Mouse (Mus musculus): ENCODE results near the gene Msgn1. TPM values are rescaled to one million over a fixed set of nuclear protein-coding genes. Genes with fewer than 3 reads are reported as not detected.

Msgn1 gene
- polyA plus RNA-seq (2012; rRNA removed): not detected in 2 replicates
- not detected in 2 replicates for polyA plus RNA-seq (2014; fragmentation: Nextera tagmentation; extraction: Ambion mirVana)

DNA sequence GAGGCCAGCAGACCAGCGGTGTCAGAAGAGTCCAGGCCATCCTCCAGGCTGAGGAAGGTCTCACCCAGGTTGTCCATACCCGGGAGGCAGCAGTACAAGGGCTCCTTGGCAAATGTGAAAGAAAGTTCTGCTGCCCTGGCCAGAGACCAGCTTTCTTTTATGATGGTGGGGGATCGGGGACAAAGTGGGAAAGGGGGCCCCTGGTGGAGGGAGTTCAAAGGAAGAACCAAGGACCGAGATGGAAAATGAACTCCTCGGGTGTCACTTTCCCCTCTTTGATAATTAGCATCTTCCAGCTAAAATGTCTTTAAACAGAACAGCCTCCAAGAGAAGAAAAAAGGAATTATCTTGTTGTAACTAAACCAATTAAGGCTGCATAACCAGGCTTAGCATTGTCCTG lies at the start of gene Msgn1:
TSS of gene Msgn1 (minus strand) at position 101 of the 400 bp plus-strand sequence.
- TF ChIP-seq EP300 (IDR thresholded peaks at IDR 0.05; ENCODE audit: low read depth) (no peak), CTCF (IDR thresholded peaks at IDR 0.05; ENCODE audit: low read depth) (no peak)
- Histone ChIP-seq H3K4me1 (replicated peaks; ENCODE audit: control insufficient read depth in 2 of 2, insufficient read depth in 2 of 2, low read length in 1 of 2) (no peaks in the 10 kb centered on the region), H3K4me2 (ENCODE audit: low read depth) (no peak within 1 kb of the TSS), H3K36me3 (replicated peaks; ENCODE audit: control insufficient read depth, insufficient read depth, low read depth) (no peaks in the 10 kb centered on the region), H3K27me3 (ENCODE audit: control insufficient read depth, insufficient read depth, low read length) (no peaks in the 10 kb centered on the region), H3K9me3 (ENCODE audit: control insufficient read depth, low read length) (no peaks in the 10 kb centered on the region), H3K9ac (replicated peaks) (no peak within 1 kb of the TSS), H3K4me3 (ENCODE audit: insufficient read depth in 1 of 2, low read depth in 2 of 2, low read length in 2 of 2) (no peak within 1 kb of the TSS), H3K27ac (no peak within 1 kb of the TSS)
- ATAC-seq (ENCODE audit: insufficient read depth) (no peak), DNase-seq (ENCODE audit: low read depth in 3 of 3, low spot score in 3 of 3) (no peak)
- WGBS (ENCODE audit: insufficient replicate concordance): 36% methylated on average over 5 of the region's 5 CpGs

DNA sequence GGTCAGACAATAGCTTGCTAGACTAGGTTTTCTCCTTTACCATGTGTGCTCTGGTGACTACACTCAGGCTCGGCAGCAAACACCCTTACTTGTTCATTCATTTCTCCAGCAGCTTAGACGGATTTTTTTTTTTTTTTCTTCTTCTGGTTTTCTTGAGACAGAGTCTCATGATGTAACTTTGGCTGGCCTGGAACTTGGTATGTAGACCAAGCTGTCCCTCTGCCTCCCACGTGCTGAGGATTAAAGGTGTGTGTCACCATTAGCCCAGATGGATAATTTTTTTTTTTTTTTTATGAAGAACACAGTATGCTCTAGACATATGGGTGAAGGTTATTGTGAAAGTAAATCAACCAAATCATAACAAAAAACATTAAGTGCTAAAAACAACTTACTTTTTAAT lies 41.5 kb upstream of the Msgn1 start:
- Histone ChIP-seq H3K4me3 (ENCODE audit: insufficient read depth in 1 of 2, low read depth in 2 of 2, low read length in 2 of 2) (no peak overlapping the region), H3K4me1 (replicated peaks; ENCODE audit: control insufficient read depth in 2 of 2, insufficient read depth in 2 of 2, low read length in 1 of 2) (no peaks in the 10 kb centered on the region), H3K27me3 (ENCODE audit: control insufficient read depth, insufficient read depth, low read length) (no peaks in the 10 kb centered on the region), H3K4me2 (ENCODE audit: low read depth) (no peak overlapping the region), H3K36me3 (replicated peaks; ENCODE audit: control insufficient read depth, insufficient read depth, low read depth) (peaks cover 37% of the 10 kb centered on the region), H3K9me3 (ENCODE audit: control insufficient read depth, low read length) (no peaks in the 10 kb centered on the region), H3K27ac (no peak overlapping the region), H3K9ac (replicated peaks) (no peak overlapping the region)
- no peak for ATAC-seq (ENCODE audit: insufficient read depth)
- TF ChIP-seq CTCF (IDR thresholded peaks at IDR 0.05; ENCODE audit: low read depth) (no peak), EP300 (IDR thresholded peaks at IDR 0.05; ENCODE audit: low read depth) (no peak)
- WGBS (ENCODE audit: insufficient replicate concordance): 65% methylated on average over 3 of the region's 3 CpGs
- DNase-seq (ENCODE audit: low read depth in 3 of 3, low spot score in 3 of 3): no peak

DNA sequence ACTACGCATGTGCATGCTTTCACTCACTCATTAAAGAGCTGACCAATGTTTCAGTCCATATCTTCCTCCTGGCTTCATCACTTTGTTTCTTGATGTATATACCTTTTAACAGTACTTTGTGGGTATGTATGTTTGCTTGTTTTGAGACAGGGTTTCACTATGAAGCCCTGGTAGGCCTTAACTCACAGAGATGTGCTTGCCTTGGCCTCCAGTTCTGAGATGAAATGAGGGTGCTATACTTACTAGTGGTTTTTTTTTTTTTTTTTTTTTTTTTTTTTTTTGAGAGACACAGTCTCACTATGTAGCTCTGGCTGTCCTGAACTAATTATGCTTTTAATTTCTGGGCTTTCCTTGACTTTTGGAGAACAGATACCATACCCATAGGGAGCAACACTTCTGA lies 38.7 kb upstream of the Msgn1 start:
- no peak for ATAC-seq (ENCODE audit: insufficient read depth)

DNA sequence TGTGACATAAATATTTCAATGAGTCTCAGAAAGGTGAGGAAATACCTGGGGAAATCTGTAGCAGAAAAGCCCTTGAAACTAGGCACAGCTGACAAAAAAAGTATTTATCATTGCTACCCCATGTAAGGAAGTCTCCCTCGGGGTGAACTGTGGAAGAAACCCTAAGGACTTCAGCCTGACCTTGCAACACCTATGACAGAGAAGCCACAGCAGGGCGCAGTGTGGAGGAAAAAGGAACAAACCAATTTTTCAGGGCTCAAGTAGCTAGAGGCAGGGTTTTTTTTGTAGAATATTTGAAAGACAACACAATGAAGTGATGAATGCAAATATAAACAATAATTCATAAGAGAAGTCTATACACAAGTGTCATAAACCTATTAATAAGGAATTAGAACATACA lies 27.2 kb upstream of the Msgn1 start:
- WGBS (ENCODE audit: insufficient replicate concordance): 46% methylated on average over 2 of the region's 2 CpGs
- Histone ChIP-seq H3K27me3 (ENCODE audit: control insufficient read depth, insufficient read depth, low read length) (no peaks in the 10 kb centered on the region), H3K4me1 (replicated peaks; ENCODE audit: control insufficient read depth in 2 of 2, insufficient read depth in 2 of 2, low read length in 1 of 2) (no peaks in the 10 kb centered on the region), H3K9ac (replicated peaks) (no peak overlapping the region), H3K4me3 (ENCODE audit: insufficient read depth in 1 of 2, low read depth in 2 of 2, low read length in 2 of 2) (no peak overlapping the region), H3K9me3 (ENCODE audit: control insufficient read depth, low read length) (no peaks in the 10 kb centered on the region), H3K27ac (no peak overlapping the region), H3K36me3 (replicated peaks; ENCODE audit: control insufficient read depth, insufficient read depth, low read depth) (no peaks in the 10 kb centered on the region), H3K4me2 (ENCODE audit: low read depth) (no peak overlapping the region)
- ATAC-seq (ENCODE audit: insufficient read depth) (no peak), DNase-seq (ENCODE audit: low read depth in 3 of 3, low spot score in 3 of 3) (no peak)
- TF ChIP-seq CTCF (IDR thresholded peaks at IDR 0.05; ENCODE audit: low read depth) (no peak), EP300 (IDR thresholded peaks at IDR 0.05; ENCODE audit: low read depth) (no peak)

More for the DNA sequence above, 38.7 kb upstream of the Msgn1 start:
- WGBS (ENCODE audit: insufficient replicate concordance): 96% methylated on average over 1 of the region's 1 CpGs
- Histone ChIP-seq H3K4me3 (ENCODE audit: insufficient read depth in 1 of 2, low read depth in 2 of 2, low read length in 2 of 2) (no peak overlapping the region), H3K4me2 (ENCODE audit: low read depth) (no peak overlapping the region), H3K9ac (replicated peaks) (no peak overlapping the region), H3K27ac (no peak overlapping the region), H3K4me1 (replicated peaks; ENCODE audit: control insufficient read depth in 2 of 2, insufficient read depth in 2 of 2, low read length in 1 of 2) (no peaks in the 10 kb centered on the region), H3K27me3 (ENCODE audit: control insufficient read depth, insufficient read depth, low read length) (no peaks in the 10 kb centered on the region), H3K9me3 (ENCODE audit: control insufficient read depth, low read length) (no peaks in the 10 kb centered on the region), H3K36me3 (replicated peaks; ENCODE audit: control insufficient read depth, insufficient read depth, low read depth) (peaks cover 36% of the 10 kb centered on the region)
- no peak for DNase-seq (ENCODE audit: low read depth in 3 of 3, low spot score in 3 of 3)
- TF ChIP-seq EP300 (IDR thresholded peaks at IDR 0.05; ENCODE audit: low read depth) (no peak), CTCF (IDR thresholded peaks at IDR 0.05; ENCODE audit: low read depth) (no peak)

DNA sequence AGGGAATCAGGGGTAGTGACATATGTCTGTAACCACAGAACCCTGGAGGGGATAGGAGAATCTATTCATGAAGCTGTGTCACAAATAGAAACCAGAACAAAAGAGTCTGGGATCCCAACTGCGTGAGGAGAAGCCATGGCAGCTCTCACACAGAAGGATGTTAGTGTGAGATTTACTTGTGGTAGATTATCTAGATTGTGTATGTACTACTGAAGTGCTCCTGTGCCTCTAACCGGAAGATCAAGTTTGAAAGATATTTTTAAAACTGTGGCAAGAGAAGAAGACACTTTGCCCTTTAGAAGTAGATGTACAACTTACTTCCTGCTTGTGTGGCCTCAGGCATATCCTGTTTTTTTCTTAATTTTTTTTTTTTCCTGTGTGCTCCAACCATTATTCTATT lies 21.5 kb upstream of the Msgn1 start:
- 10% methylated on average over 2 of the region's 2 CpGs for WGBS (ENCODE audit: insufficient replicate concordance)
- ATAC-seq (ENCODE audit: insufficient read depth) (no peak), DNase-seq (ENCODE audit: low read depth in 3 of 3, low spot score in 3 of 3) (no peak)
- H3K4me2 ChIP-seq (ENCODE audit: low read depth): no peak overlapping the region
- no peak overlapping the region for H3K27ac ChIP-seq
- no peaks in the 10 kb centered on the region for H3K36me3 ChIP-seq (replicated peaks; ENCODE audit: control insufficient read depth, insufficient read depth, low read depth)
- TF ChIP-seq EP300 (IDR thresholded peaks at IDR 0.05; ENCODE audit: low read depth) (no peak), CTCF (IDR thresholded peaks at IDR 0.05; ENCODE audit: low read depth) (no peak)
- no peaks in the 10 kb centered on the region for H3K4me1 ChIP-seq (replicated peaks; ENCODE audit: control insufficient read depth in 2 of 2, insufficient read depth in 2 of 2, low read length in 1 of 2)
- no peak overlapping the region for H3K4me3 ChIP-seq (ENCODE audit: insufficient read depth in 1 of 2, low read depth in 2 of 2, low read length in 2 of 2)
- H3K9me3 ChIP-seq (ENCODE audit: control insufficient read depth, low read length): no peaks in the 10 kb centered on the region
- H3K27me3 ChIP-seq (ENCODE audit: control insufficient read depth, insufficient read depth, low read length): no peaks in the 10 kb centered on the region
- H3K9ac ChIP-seq (replicated peaks): no peak overlapping the region
